Mouse (Mus musculus): ENCODE data around the gene Spata25. TPM values are rescaled to one million over a fixed set of nuclear protein-coding genes. Genes with fewer than 3 reads are reported as not detected.
A peak's percentile ranks its signal among the peaks of the same experiment; 100 is the strongest.
"Not testable (repeated sequence)": the region's sequence is repeated elsewhere in the genome, so short reads cannot be mapped to it uniquely, and the experiment has no call there.

The Spata25 gene
- not detected in 2 replicates for polyA plus RNA-seq (2015; fragmentation: Nextera tagmentation; extraction: Ambion mirVana)

- no peak for ATAC-seq (ENCODE audit: low read depth)
- 95% methylated on average over 6 of the region's 6 CpGs for whole genome bisulfite sequencing
Observed at GRCm38 (mm10) chr2:164828437-164828836, at the start of gene Spata25. Gene Spata25, minus strand, starts transcription at chr2:164828537.

GRCm38 (mm10) chr2:164877376-164878215, 49.3 kb upstream of the Spata25 start:
- H3K9me3 ChIP-seq; H3K36me3 ChIP-seq; H3K27me3 ChIP-seq; H3K9ac ChIP-seq; ATAC-seq (ENCODE audit: low read depth): not testable (repeated sequence)
- peaks cover 53% of the 10 kb centered on the region for H3K4me1 ChIP-seq (replicated peaks)
- H3K4me3 ChIP-seq, result peak overlapping the region; percentile 95
- 74% methylated on average over 11 of the region's 11 CpGs for WGBS
- H3K27ac ChIP-seq (replicated peaks), result 0 out of 2 replicates have a peak overlapping the region, but pooled peaks have one; percentile 100
- peak overlapping the region; percentile 99 for H3K4me2 ChIP-seq

More at GRCm38 (mm10) chr2:164828437-164828836, at the start of gene Spata25:
- Histone ChIP-seq H3K4me2 (no peak within 1 kb of the TSS), H3K27me3 (no peaks in the 10 kb centered on the region), H3K36me3 (peaks cover 46% of the 10 kb centered on the region), H3K9me3 (no peaks in the 10 kb centered on the region), H3K9ac (no peak within 1 kb of the TSS), H3K4me1 (replicated peaks) (peaks cover 28% of the 10 kb centered on the region), H3K4me3 (no peak within 1 kb of the TSS), H3K27ac (replicated peaks) (no peak within 1 kb of the TSS)

GRCm38 (mm10) chr2:164875648-164876047, 47.3 kb upstream of the Spata25 start:
- H3K4me2 ChIP-seq; H3K27me3 ChIP-seq; H3K9me3 ChIP-seq; H3K4me3 ChIP-seq; H3K36me3 ChIP-seq; H3K27ac ChIP-seq (replicated peaks); ATAC-seq (ENCODE audit: low read depth); H3K9ac ChIP-seq: not testable (repeated sequence)
- WGBS, result 44% methylated on average over 2 of the region's 2 CpGs
- H3K4me1 ChIP-seq (replicated peaks), result peaks cover 42% of the 10 kb centered on the region

GRCm38 (mm10) chr2:164874239-164874769, 46.0 kb upstream of the Spata25 start:
- Histone ChIP-seq H3K36me3 (no peaks in the 10 kb centered on the region), H3K4me2 (no peak overlapping the region), H3K27me3 (no peaks in the 10 kb centered on the region), H3K9ac (no peak overlapping the region), H3K9me3 (no peaks in the 10 kb centered on the region), H3K27ac (replicated peaks) (peak overlapping the region; percentile 69), H3K4me1 (replicated peaks) (peaks cover 36% of the 10 kb centered on the region), H3K4me3 (no peak overlapping the region)
- no peak for ATAC-seq (ENCODE audit: low read depth)
- 7% methylated on average over 1 of the region's 1 CpGs for WGBS

GRCm38 (mm10) chr2:164873621-164874020, 45.3 kb upstream of the Spata25 start:
- no peaks in the 10 kb centered on the region for H3K27me3 ChIP-seq
- ATAC-seq (ENCODE audit: low read depth), result no peak
- WGBS, result 50% methylated on average over 3 of the region's 3 CpGs
- no peak overlapping the region for H3K9ac ChIP-seq
- H3K4me2 ChIP-seq, result no peak overlapping the region
- no peak overlapping the region for H3K4me3 ChIP-seq
- peak overlapping the region; percentile 69 for H3K27ac ChIP-seq (replicated peaks)
- H3K36me3 ChIP-seq, result no peaks in the 10 kb centered on the region
- H3K4me1 ChIP-seq (replicated peaks), result peaks cover 35% of the 10 kb centered on the region
- H3K9me3 ChIP-seq, result no peaks in the 10 kb centered on the region

- 0 out of 2 replicates have a peak, but pooled peaks cover 9% of the 10 kb centered on the region for H3K9me3 ChIP-seq
- WGBS, result 68% methylated on average over 6 of the region's 6 CpGs
- no peaks in the 10 kb centered on the region for H3K27me3 ChIP-seq
- H3K4me2 ChIP-seq, result no peak overlapping the region
- H3K9ac ChIP-seq, result no peak overlapping the region
- no peak overlapping the region for H3K4me3 ChIP-seq
- H3K27ac ChIP-seq (replicated peaks), result no peak overlapping the region
- H3K36me3 ChIP-seq, result no peaks in the 10 kb centered on the region
- ATAC-seq (ENCODE audit: low read depth), result no peak
- H3K4me1 ChIP-seq (replicated peaks), result peaks cover 18% of the 10 kb centered on the region
Observed at GRCm38 (mm10) chr2:164871602-164872303, 43.4 kb upstream of the Spata25 start.

GRCm38 (mm10) chr2:164868491-164868890, 40.2 kb upstream of the Spata25 start:
- Histone ChIP-seq H3K4me3 (no peak overlapping the region), H3K9ac (no peak overlapping the region), H3K36me3 (no peaks in the 10 kb centered on the region), H3K27me3 (no peaks in the 10 kb centered on the region), H3K4me2 (no peak overlapping the region), H3K4me1 (replicated peaks) (no peaks in the 10 kb centered on the region), H3K9me3 (0 out of 2 replicates have a peak, but pooled peaks cover 9% of the 10 kb centered on the region), H3K27ac (replicated peaks) (no peak overlapping the region)
- 83% methylated on average over 7 of the region's 7 CpGs for WGBS
- no peak for ATAC-seq (ENCODE audit: low read depth)

GRCm38 (mm10) chr2:164867566-164867965, 39.2 kb upstream of the Spata25 start:
- H3K9me3 ChIP-seq, result 0 out of 2 replicates have a peak, but pooled peaks cover 9% of the 10 kb centered on the region
- no peak overlapping the region for H3K4me3 ChIP-seq
- H3K4me2 ChIP-seq, result no peak overlapping the region
- ATAC-seq (ENCODE audit: low read depth), result no peak
- H3K9ac ChIP-seq, result no peak overlapping the region
- H3K27me3 ChIP-seq, result no peaks in the 10 kb centered on the region
- no peak overlapping the region for H3K27ac ChIP-seq (replicated peaks)
- 89% methylated on average over 7 of the region's 7 CpGs for WGBS
- no peaks in the 10 kb centered on the region for H3K36me3 ChIP-seq
- H3K4me1 ChIP-seq (replicated peaks), result no peaks in the 10 kb centered on the region

- 0 out of 2 replicates have a peak, but pooled peaks cover 9% of the 10 kb centered on the region for H3K9me3 ChIP-seq
- WGBS, result 56% methylated on average over 16 of the region's 16 CpGs
- H3K27me3 ChIP-seq, result no peaks in the 10 kb centered on the region
- no peak overlapping the region for H3K27ac ChIP-seq (replicated peaks)
- no peak for ATAC-seq (ENCODE audit: low read depth)
- H3K36me3 ChIP-seq, result no peaks in the 10 kb centered on the region
- no peak overlapping the region for H3K4me3 ChIP-seq
- no peak overlapping the region for H3K9ac ChIP-seq
- no peak overlapping the region for H3K4me2 ChIP-seq
- peaks cover 6% of the 10 kb centered on the region for H3K4me1 ChIP-seq (replicated peaks)
Observed at GRCm38 (mm10) chr2:164866741-164867551, 38.6 kb upstream of the Spata25 start.

GRCm38 (mm10) chr2:164864593-164864992, 36.3 kb upstream of the Spata25 start:
- no peak overlapping the region for H3K9ac ChIP-seq
- no peaks in the 10 kb centered on the region for H3K36me3 ChIP-seq
- H3K4me1 ChIP-seq (replicated peaks), result peaks cover 10% of the 10 kb centered on the region
- peaks cover 2% of the 10 kb centered on the region for H3K27me3 ChIP-seq
- 90% methylated on average over 4 of the region's 4 CpGs for WGBS
- 0 out of 2 replicates have a peak, but pooled peaks cover 9% of the 10 kb centered on the region for H3K9me3 ChIP-seq
- no peak overlapping the region for H3K4me2 ChIP-seq
- no peak overlapping the region for H3K27ac ChIP-seq (replicated peaks)
- H3K4me3 ChIP-seq, result no peak overlapping the region
- ATAC-seq (ENCODE audit: low read depth), result no peak

GRCm38 (mm10) chr2:164863411-164863810, 35.1 kb upstream of the Spata25 start:
- not testable (repeated sequence) for H3K27ac ChIP-seq (replicated peaks); H3K36me3 ChIP-seq; H3K9ac ChIP-seq; ATAC-seq (ENCODE audit: low read depth); H3K4me2 ChIP-seq; H3K4me3 ChIP-seq; H3K9me3 ChIP-seq
- WGBS, result 89% methylated on average over 9 of the region's 9 CpGs
- H3K27me3 ChIP-seq, result peaks cover 12% of the 10 kb centered on the region
- H3K4me1 ChIP-seq (replicated peaks), result peaks cover 14% of the 10 kb centered on the region
